Mouse (Mus musculus): ENCODE measurements around the gene Rwdd3.

GRCm38 (mm10) chr3:121201012-121201747 is 29.7 kb upstream of the Rwdd3 start:
- no peak for TF ChIP-seq CTCF (IDR thresholded peaks at IDR 0.05; ENCODE audit: borderline replicate concordance, control insufficient read depth, extremely low read depth, insufficient read depth, low read length, poor library complexity)
- no peak for TF ChIP-seq POLR2A (IDR thresholded peaks at IDR 0.05; ENCODE audit: control insufficient read depth, extremely low read depth, insufficient read depth, low read length, poor library complexity)
